Mouse (Mus musculus) stomach, embryonic 14.5 days (tissue): ENCODE results near the gene Gbf1. TPM values are rescaled to one million over a fixed set of nuclear protein-coding genes. Genes with fewer than 3 reads are reported as not detected.
"Not testable (repeated sequence)": the region's sequence is repeated elsewhere in the genome, so short reads cannot be mapped to it uniquely, and the experiment has no call there.

Experiments
- ATAC-seq: fragments of 200-750 bp; cut with Nextera tagmentation; 2 replicates; pipeline ENCODE4 v1.8.0; 2017; ENCODE audit warnings: low read depth, moderate TSS enrichment; ENCODE audit not compliant: insufficient number of reproducible peaks, insufficient read depth, low FRiP score
- H3K27ac ChIP-seq: fragments of 300-500 bp; sonication (generic); 2 replicates; pipeline ENCODE4 v1.5.1; 2014; ENCODE audit warnings: mild to moderate bottlenecking, low read length, moderate library complexity, mixed read lengths
- H3K27me3 ChIP-seq: fragments of 300-500 bp; sonication (generic); 2 replicates; pipeline ENCODE4 v1.6.1; 2014; ENCODE audit warnings: low read length, control low read depth, mixed read lengths; ENCODE audit not compliant: control insufficient read depth, insufficient read depth
- H3K36me3 ChIP-seq: fragments of 300-500 bp; sonication (generic); 2 replicates; pipeline ENCODE4 v1.6.1; 2014; ENCODE audit warnings: mild to moderate bottlenecking, control low read depth, low read length, moderate library complexity, mixed read lengths; ENCODE audit not compliant: control insufficient read depth, insufficient read depth
- H3K4me1 ChIP-seq: fragments of 300-500 bp; sonication (generic); 2 replicates; pipeline ENCODE4 v1.6.1; 2014; ENCODE audit warnings: low read length, control low read depth, mixed read lengths; ENCODE audit not compliant: control insufficient read depth, insufficient read depth
- H3K4me2 ChIP-seq: fragments of 300-500 bp; sonication (generic); replicated peaks from 2 replicates; pipeline ENCODE4 v1.6.1; 2014; ENCODE audit warnings: low read depth, low read length, control low read depth
- H3K4me3 ChIP-seq: fragments of 300-500 bp; sonication (generic); 2 replicates; pipeline ENCODE4 v1.5.1; 2014; ENCODE audit warnings: low read depth, low read length, control low read depth
- H3K9ac ChIP-seq: fragments of 300-500 bp; sonication (generic); replicated peaks from 2 replicates; pipeline ENCODE4 v1.6.1; 2014; ENCODE audit warnings: low read depth, mild to moderate bottlenecking, control low read depth, low read length, moderate library complexity, mixed read lengths
- H3K9me3 ChIP-seq: fragments of 300-500 bp; sonication (generic); 2 replicates; pipeline ENCODE4 v1.6.1; 2016; ENCODE audit warnings: low read depth, low read length, control low read depth; ENCODE audit not compliant: control insufficient read depth
- WGBS: fragments of 180-500 bp; shearing (Covaris S2); extraction: QIAGEN DNeasy Blood & Tissue Kit; methylation state at CpG from one replicate; pipeline ENCODE4 v1.1.7; 2014; 5-methylcytosine and 5-hydroxymethylcytosine counted together
- polyA plus RNA-seq: library from polyadenylated mRNA; unstranded; fragments of >200 nt; fragmentation: Nextera tagmentation; extraction: Ambion mirVana; gene quantifications from 2 replicates; pipeline ENCODE4 v1.2.1, GENCODE M21; 2014

Gbf1 gene
- polyA plus RNA-seq, 1 experiment from 2014 or later = 63.7 TPM

DNA sequence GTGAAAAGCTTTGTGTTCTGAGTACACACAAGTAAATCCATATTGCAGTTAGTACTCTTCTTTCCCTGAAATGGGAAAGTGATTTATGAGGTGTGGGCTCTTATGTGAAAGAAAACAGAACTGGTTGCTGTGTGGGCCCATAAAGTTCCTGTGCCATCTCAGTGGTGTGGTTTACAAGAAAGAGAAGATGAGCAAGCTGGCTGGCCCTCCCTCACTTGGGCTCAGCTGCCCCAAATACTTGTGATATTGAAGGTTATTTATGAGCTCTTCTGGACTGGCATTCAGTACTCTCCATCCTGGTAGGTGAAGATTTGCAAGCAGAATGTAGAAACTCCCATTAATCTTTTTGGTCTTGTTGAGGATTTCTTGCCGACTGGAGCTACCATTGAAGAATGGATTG is 64.4 kb downstream of the Gbf1 start:
- ATAC-seq = no peak
- Histone ChIP-seq H3K9ac (no peak overlapping the region), H3K36me3 (no peaks in the 10 kb centered on the region), H3K4me1 (peaks cover 10% of the 10 kb centered on the region; the same call in 1 of the 2 replicates), H3K9me3 (no peaks in the 10 kb centered on the region), H3K27me3 (no peaks in the 10 kb centered on the region), H3K27ac (no peak overlapping the region), H3K4me3 (no peak overlapping the region), H3K4me2 (no peak overlapping the region)
- 38% methylated on average over 1 of the region's 1 CpGs for WGBS

DNA sequence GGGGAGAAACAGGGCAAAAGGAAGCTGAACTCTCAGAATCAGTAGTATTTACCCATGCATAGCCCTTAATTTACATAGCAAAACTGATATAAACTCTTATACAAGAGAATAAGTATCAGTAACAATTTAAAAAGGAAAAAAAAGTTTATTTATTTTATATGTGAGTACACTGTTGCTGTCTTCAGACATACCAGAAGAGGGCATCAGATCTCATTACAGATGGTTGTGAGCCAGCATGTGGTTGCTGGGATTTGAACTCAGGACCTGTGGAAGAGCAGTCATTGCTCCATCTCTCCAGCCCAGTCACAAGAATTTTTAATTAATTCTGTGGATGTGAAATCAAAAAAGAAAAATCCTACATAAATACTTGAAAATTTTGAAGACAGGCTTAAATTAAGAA is 65.0 kb downstream of the Gbf1 start:
- H3K9ac ChIP-seq, H3K4me2 ChIP-seq, ATAC-seq: not testable (repeated sequence)

DNA sequence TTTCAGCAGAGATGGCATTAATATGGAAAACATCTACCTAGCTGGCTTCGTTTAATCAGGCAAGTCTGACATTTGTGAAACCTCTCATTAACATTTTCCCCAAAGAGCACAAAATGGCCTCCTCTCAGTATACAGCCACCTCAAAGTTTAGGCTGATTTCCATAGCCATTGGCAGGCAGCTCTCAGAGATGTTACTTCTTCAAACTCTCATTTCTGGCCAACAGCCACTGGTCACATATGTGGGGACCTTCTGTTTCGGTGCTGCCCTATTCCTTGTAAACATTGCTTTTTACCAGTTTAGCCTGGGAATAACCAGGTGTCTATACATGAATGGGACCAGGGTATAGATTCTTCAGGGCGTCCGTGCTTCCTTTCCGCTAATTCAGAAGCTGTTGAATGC is 67.8 kb downstream of the Gbf1 start:
- Histone ChIP-seq H3K27me3 (no peaks in the 10 kb centered on the region), H3K27ac (no peak overlapping the region), H3K4me2 (no peak overlapping the region), H3K4me1 (peaks cover 6% of the 10 kb centered on the region; the same call in 1 of the 2 replicates), H3K4me3 (no peak overlapping the region), H3K36me3 (no peaks in the 10 kb centered on the region), H3K9ac (no peak overlapping the region), H3K9me3 (no peaks in the 10 kb centered on the region)
- no peak for ATAC-seq
- 86% methylated on average over 5 of the region's 5 CpGs for WGBS

More for the DNA sequence above, 65.0 kb downstream of the Gbf1 start:
- not testable (repeated sequence) for H3K36me3 ChIP-seq, H3K4me3 ChIP-seq, H3K4me1 ChIP-seq, H3K27ac ChIP-seq, H3K9me3 ChIP-seq, H3K27me3 ChIP-seq

DNA sequence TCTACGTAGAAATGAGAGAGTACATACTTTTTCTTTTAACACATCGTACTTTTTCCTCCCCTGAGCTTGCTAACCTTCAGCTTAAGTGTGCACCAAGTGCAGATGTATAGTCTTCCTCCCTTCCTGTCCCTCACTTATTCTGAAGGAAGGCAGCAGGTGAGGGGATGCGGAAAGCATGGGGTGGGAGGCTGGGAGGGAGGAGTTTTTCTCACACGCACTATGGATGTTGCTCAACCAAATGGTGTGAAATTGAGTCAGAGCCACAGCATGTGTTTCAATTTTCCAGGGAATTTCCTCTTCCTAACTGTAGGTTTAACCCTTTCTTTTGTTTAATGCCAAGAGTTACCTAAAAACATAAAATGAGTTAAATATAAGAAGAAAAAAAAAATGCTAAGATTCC is 70.8 kb downstream of the Gbf1 start:
- H3K27ac ChIP-seq = no peak overlapping the region
- H3K36me3 ChIP-seq = no peaks in the 10 kb centered on the region
- H3K9me3 ChIP-seq = no peaks in the 10 kb centered on the region
- H3K27me3 ChIP-seq = no peaks in the 10 kb centered on the region
- H3K4me2 ChIP-seq = no peak overlapping the region
- H3K4me3 ChIP-seq = no peak overlapping the region
- H3K4me1 ChIP-seq = peaks cover 3% of the 10 kb centered on the region; the same call in 1 of the 2 replicates
- H3K9ac ChIP-seq = no peak overlapping the region
- ATAC-seq = no peak
- 72% methylated on average over 4 of the region's 4 CpGs for WGBS

DNA sequence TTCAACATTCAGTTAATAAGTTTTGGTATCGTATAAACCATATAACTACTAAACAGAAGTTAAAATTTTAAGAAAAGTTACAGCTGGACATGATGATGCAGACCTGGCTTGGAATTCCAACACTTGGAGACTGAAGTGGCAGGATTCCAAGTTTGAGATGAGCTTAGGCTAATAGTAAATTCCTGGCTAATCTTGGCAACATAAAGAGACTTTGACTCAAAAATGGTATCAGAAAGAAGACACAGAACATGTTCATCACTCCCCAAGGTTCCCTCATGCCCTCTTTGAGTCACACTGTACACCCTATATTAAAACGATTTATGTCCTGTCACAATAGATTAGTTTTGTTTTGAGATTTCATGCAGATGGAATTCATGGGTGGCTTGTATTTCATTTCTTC is 72.6 kb downstream of the Gbf1 start:
- H3K9ac ChIP-seq = no peak overlapping the region
- H3K27me3 ChIP-seq = no peaks in the 10 kb centered on the region
- no peak overlapping the region for H3K4me2 ChIP-seq
- H3K4me1 ChIP-seq = peaks cover 3% of the 10 kb centered on the region; the same call in 1 of the 2 replicates
- WGBS = 46% methylated on average over 2 of the region's 2 CpGs
- no peaks in the 10 kb centered on the region for H3K36me3 ChIP-seq
- no peaks in the 10 kb centered on the region for H3K9me3 ChIP-seq
- H3K4me3 ChIP-seq = no peak overlapping the region
- H3K27ac ChIP-seq = no peak overlapping the region
- no peak for ATAC-seq

DNA sequence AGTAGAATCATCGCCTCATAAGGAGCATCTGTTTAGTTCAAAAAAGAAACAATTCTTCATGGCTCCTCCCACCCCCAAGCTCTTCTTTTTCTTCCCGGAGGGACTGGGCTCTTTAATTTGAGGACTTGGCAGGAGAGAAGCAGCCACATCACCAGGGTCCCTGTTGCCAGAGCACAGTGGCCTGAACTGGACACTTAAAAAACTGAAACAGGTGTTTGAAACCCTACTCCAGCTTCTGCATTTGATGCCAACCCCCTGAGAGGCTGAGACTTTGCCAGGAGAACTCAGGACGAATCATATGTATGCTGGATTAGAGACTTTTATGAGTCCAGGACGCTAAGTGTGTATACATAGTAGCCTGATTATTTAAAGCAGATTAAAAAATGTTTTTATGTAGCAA is 73.2 kb downstream of the Gbf1 start:
- H3K9me3 ChIP-seq = no peaks in the 10 kb centered on the region
- H3K4me2 ChIP-seq = no peak overlapping the region
- H3K4me1 ChIP-seq = peaks cover 3% of the 10 kb centered on the region; the same call in 1 of the 2 replicates
- H3K9ac ChIP-seq = no peak overlapping the region
- WGBS = 49% methylated on average over 4 of the region's 4 CpGs
- H3K36me3 ChIP-seq = no peaks in the 10 kb centered on the region
- H3K4me3 ChIP-seq = no peak overlapping the region
- ATAC-seq = no peak
- H3K27ac ChIP-seq = no peak overlapping the region
- no peaks in the 10 kb centered on the region for H3K27me3 ChIP-seq

DNA sequence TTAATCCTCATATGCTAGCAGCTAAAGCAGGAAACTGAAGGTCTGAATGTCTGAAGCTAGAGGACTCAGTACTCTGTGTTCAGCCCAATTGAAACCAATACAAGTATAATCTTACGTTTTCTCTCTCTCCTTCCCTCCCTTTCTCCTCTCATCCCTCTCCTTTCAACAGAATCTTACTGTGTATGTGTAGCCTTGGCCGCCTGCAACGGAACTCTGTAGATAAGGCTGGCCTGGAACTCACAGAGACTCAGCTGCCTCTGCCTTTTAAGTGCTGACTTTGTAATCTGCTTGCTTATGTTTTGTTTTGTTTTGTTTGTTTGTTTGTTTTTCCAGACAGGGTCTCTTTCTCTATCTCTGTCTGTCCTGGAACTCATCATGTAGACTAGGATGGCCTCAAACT is 74.0 kb downstream of the Gbf1 start:
- Histone ChIP-seq H3K4me3 (no peak overlapping the region), H3K9me3 (no peaks in the 10 kb centered on the region), H3K27me3 (no peaks in the 10 kb centered on the region), H3K4me2 (no peak overlapping the region), H3K9ac (no peak overlapping the region), H3K27ac (no peak overlapping the region), H3K4me1 (peaks cover 3% of the 10 kb centered on the region; the same call in 1 of the 2 replicates), H3K36me3 (no peaks in the 10 kb centered on the region)
- ATAC-seq = no peak
- 89% methylated on average over 3 of the region's 3 CpGs for WGBS

DNA sequence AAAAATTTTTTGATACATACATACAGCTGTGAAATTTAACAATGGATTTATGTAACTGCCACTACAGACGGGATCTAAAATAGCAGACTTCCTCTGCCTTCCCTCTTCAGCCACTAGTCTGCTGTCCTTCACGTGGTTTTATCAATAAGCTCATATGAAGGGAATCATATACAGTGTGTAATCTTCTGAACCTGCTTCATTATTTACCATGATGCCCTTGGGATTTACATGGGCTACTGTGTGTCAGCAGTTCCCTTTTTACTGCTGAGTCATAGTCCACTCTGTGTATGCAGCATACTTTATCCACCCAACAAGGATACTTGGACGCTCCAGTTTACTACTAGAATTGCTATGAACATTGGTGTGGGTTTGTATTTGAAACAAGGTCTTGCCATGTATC is 75.0 kb downstream of the Gbf1 start:
- Histone ChIP-seq H3K36me3 (no peaks in the 10 kb centered on the region), H3K4me3 (no peak overlapping the region), H3K9ac (no peak overlapping the region), H3K4me1 (peaks cover 3% of the 10 kb centered on the region; the same call in 1 of the 2 replicates), H3K27ac (no peak overlapping the region), H3K4me2 (no peak overlapping the region), H3K9me3 (no peaks in the 10 kb centered on the region), H3K27me3 (no peaks in the 10 kb centered on the region)
- WGBS = 88% methylated on average over 3 of the region's 3 CpGs
- ATAC-seq = no peak

DNA sequence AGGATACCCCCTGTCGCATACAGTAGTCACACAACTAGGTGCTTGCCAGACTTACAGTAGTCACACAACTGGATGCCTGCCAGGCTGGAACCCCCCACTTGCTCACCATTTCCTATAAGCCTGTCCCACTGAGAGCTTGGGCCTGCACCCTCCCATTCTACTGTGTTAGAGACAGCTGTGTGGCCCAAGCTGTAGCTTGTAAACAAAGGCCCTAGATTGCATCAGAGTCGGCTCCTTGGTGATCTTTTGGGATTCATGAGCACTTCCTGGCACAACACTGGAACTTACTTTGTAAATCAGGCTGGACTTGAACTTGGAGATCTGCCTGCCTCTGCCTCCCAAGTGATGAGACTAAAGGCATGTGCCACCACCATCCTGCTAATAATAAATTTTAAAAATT is 82.1 kb downstream of the Gbf1 start:
- ATAC-seq = no peak
- no peak overlapping the region for H3K4me2 ChIP-seq
- 87% methylated on average over 2 of the region's 2 CpGs for WGBS
- no peaks in the 10 kb centered on the region for H3K4me1 ChIP-seq
- H3K27me3 ChIP-seq = no peaks in the 10 kb centered on the region
- no peak overlapping the region for H3K9ac ChIP-seq
- no peaks in the 10 kb centered on the region for H3K36me3 ChIP-seq
- no peaks in the 10 kb centered on the region for H3K9me3 ChIP-seq
- H3K4me3 ChIP-seq = no peak overlapping the region
- H3K27ac ChIP-seq = no peak overlapping the region
